Mouse (Mus musculus) intestine, embryonic 16.5 days (tissue): ENCODE measurements around the gene Slc2a12. TPM values are rescaled to one million over a fixed set of nuclear protein-coding genes. Genes with fewer than 3 reads are reported as not detected.

ENCODE experiments used
- ATAC-seq: fragments of 200-750 bp; cut with Nextera tagmentation; 2 replicates; pipeline ENCODE4 v1.8.0; 2017; ENCODE audit warnings: moderate TSS enrichment, moderate library complexity
- H3K27ac ChIP-seq: fragments of 300-500 bp; sonication (generic); 2 replicates; pipeline ENCODE4 v1.5.1; 2014; ENCODE audit warnings: mild to moderate bottlenecking, low read length
- H3K27me3 ChIP-seq: fragments of 300-500 bp; sonication (generic); replicated peaks from 2 replicates; pipeline ENCODE4 v1.6.1; 2014; ENCODE audit warnings: low read length, control low read depth, mixed read lengths; ENCODE audit not compliant: control insufficient read depth, insufficient read depth
- H3K36me3 ChIP-seq: fragments of 300-500 bp; sonication (generic); 2 replicates; pipeline ENCODE4 v1.6.1; 2014; ENCODE audit warnings: low read length, control low read depth; ENCODE audit not compliant: control insufficient read depth, insufficient read depth
- H3K4me1 ChIP-seq: fragments of 300-500 bp; sonication (generic); 2 replicates; pipeline ENCODE4 v1.6.1; 2014; ENCODE audit warnings: low read length, control low read depth, mixed read lengths; ENCODE audit not compliant: control insufficient read depth, insufficient read depth
- H3K4me2 ChIP-seq: fragments of 300-500 bp; sonication (generic); 2 replicates; pipeline ENCODE4 v1.6.1; 2014; ENCODE audit warnings: low read depth, low read length, control low read depth
- H3K4me3 ChIP-seq: fragments of 300-500 bp; sonication (generic); 2 replicates; pipeline ENCODE4 v1.5.1; 2014; ENCODE audit warnings: mild to moderate bottlenecking, low read length
- H3K9ac ChIP-seq: fragments of 300-500 bp; sonication (generic); 2 replicates; pipeline ENCODE4 v1.6.1; 2014; ENCODE audit warnings: low read depth, low read length
- H3K9me3 ChIP-seq: fragments of 300-500 bp; sonication (generic); 2 replicates; pipeline ENCODE4 v1.6.1; 2016; ENCODE audit warnings: low read length, control low read depth; ENCODE audit not compliant: control insufficient read depth
- WGBS: fragments of 180-500 bp; shearing (Covaris S2); extraction: QIAGEN DNeasy Blood & Tissue Kit; methylation state at CpG from one replicate; pipeline ENCODE4 v1.1.7; 2014; 5-methylcytosine and 5-hydroxymethylcytosine counted together
- polyA plus RNA-seq: library from polyadenylated mRNA; unstranded; fragments of >200 nt; fragmentation: Nextera tagmentation; extraction: Ambion mirVana; gene quantifications from 2 replicates; pipeline ENCODE4 v1.2.1, GENCODE M21; 2015

The Slc2a12 gene
- polyA plus RNA-seq, 1 experiment from 2014 or later, result 0.38 TPM

- Histone ChIP-seq H3K4me1 (no peaks in the 10 kb centered on the region), H3K4me3 (no peak overlapping the region), H3K27me3 (no peaks in the 10 kb centered on the region), H3K36me3 (0 out of 2 replicates have a peak, but pooled peaks cover 2% of the 10 kb centered on the region), H3K27ac (no peak overlapping the region), H3K9ac (no peak overlapping the region), H3K4me2 (no peak overlapping the region), H3K9me3 (no peaks in the 10 kb centered on the region)
- 65% methylated on average over 4 of the region's 4 CpGs for WGBS
- no peak for ATAC-seq
Measured at GRCm38 (mm10) chr10:22714520-22714919, 69.7 kb downstream of the Slc2a12 start.

- Histone ChIP-seq H3K27me3 (no peaks in the 10 kb centered on the region), H3K4me3 (no peak overlapping the region), H3K4me2 (no peak overlapping the region), H3K4me1 (no peaks in the 10 kb centered on the region), H3K9ac (no peak overlapping the region), H3K36me3 (no peaks in the 10 kb centered on the region), H3K27ac (no peak overlapping the region), H3K9me3 (no peaks in the 10 kb centered on the region)
- 37% methylated on average over 4 of the region's 4 CpGs for WGBS
- no peak for ATAC-seq
Measured at GRCm38 (mm10) chr10:22718475-22718874, 73.7 kb downstream of the Slc2a12 start.

- H3K4me1 ChIP-seq, result no peaks in the 10 kb centered on the region
- no peak for ATAC-seq
- no peaks in the 10 kb centered on the region for H3K36me3 ChIP-seq
- H3K4me3 ChIP-seq, result no peak overlapping the region
- no peak overlapping the region for H3K4me2 ChIP-seq
- H3K27ac ChIP-seq, result no peak overlapping the region
- no peaks in the 10 kb centered on the region for H3K27me3 ChIP-seq
- no peaks in the 10 kb centered on the region for H3K9me3 ChIP-seq
- 91% methylated on average over 5 of the region's 5 CpGs for WGBS
- H3K9ac ChIP-seq, result no peak overlapping the region
Measured at GRCm38 (mm10) chr10:22720781-22721529, 76.1 kb downstream of the Slc2a12 start.

- H3K27ac ChIP-seq, result no peak overlapping the region
- H3K36me3 ChIP-seq, result no peaks in the 10 kb centered on the region
- ATAC-seq, result no peak
- no peak overlapping the region for H3K4me3 ChIP-seq
- H3K9me3 ChIP-seq, result no peaks in the 10 kb centered on the region
- no peak overlapping the region for H3K9ac ChIP-seq
- WGBS, result 61% methylated on average over 4 of the region's 4 CpGs
- peaks cover 9% of the 10 kb centered on the region for H3K4me1 ChIP-seq
- H3K27me3 ChIP-seq, result no peaks in the 10 kb centered on the region
- no peak overlapping the region for H3K4me2 ChIP-seq
Measured at GRCm38 (mm10) chr10:22725166-22725565, 80.4 kb downstream of the Slc2a12 start.

GRCm38 (mm10) chr10:22726295-22726694 lies 81.5 kb downstream of the Slc2a12 start:
- Histone ChIP-seq H3K27me3 (no peaks in the 10 kb centered on the region), H3K4me1 (peaks cover 11% of the 10 kb centered on the region), H3K4me3 (no peak overlapping the region), H3K9ac (no peak overlapping the region), H3K36me3 (no peaks in the 10 kb centered on the region), H3K27ac (no peak overlapping the region), H3K4me2 (no peak overlapping the region), H3K9me3 (no peaks in the 10 kb centered on the region)
- 78% methylated on average over 7 of the region's 7 CpGs for WGBS
- ATAC-seq, result no peak

- Histone ChIP-seq H3K4me1 (peaks cover 11% of the 10 kb centered on the region), H3K36me3 (no peaks in the 10 kb centered on the region), H3K27me3 (no peaks in the 10 kb centered on the region), H3K4me2 (no peak overlapping the region), H3K27ac (no peak overlapping the region), H3K9ac (no peak overlapping the region), H3K9me3 (no peaks in the 10 kb centered on the region), H3K4me3 (no peak overlapping the region)
- ATAC-seq, result no peak
- WGBS, result 88% methylated on average over 1 of the region's 1 CpGs
Measured at GRCm38 (mm10) chr10:22728257-22728656, 83.4 kb downstream of the Slc2a12 start.

- Histone ChIP-seq H3K4me1 (peaks cover 11% of the 10 kb centered on the region), H3K9ac (peak overlapping the region; percentile 94), H3K27ac (peak overlapping the region; percentile 71), H3K4me3 (peak overlapping the region; percentile 99), H3K36me3 (no peaks in the 10 kb centered on the region), H3K27me3 (no peaks in the 10 kb centered on the region), H3K4me2 (peak overlapping the region; percentile 77), H3K9me3 (no peaks in the 10 kb centered on the region)
- peak; percentile 70 for ATAC-seq
- WGBS, result 1% methylated on average over 39 of the region's 39 CpGs
Measured at GRCm38 (mm10) chr10:22730266-22730991, 85.6 kb downstream of the Slc2a12 start.

- 1% methylated on average over 33 of the region's 33 CpGs for WGBS
- peak; percentile 67 for ATAC-seq
Measured at GRCm38 (mm10) chr10:22730992-22731271, 86.1 kb downstream of the Slc2a12 start.

GRCm38 (mm10) chr10:22731272-22732093 lies 86.7 kb downstream of the Slc2a12 start, which contains the start of gene Tbpl1:
TSS of gene Tbpl1 (minus strand) at chr10:22731938.
- Histone ChIP-seq H3K4me2 (peak within 1 kb of the TSS; percentile 91), H3K27ac (peak within 1 kb of the TSS; percentile 71), H3K9me3 (no peaks in the 10 kb centered on the region), H3K4me1 (peaks cover 11% of the 10 kb centered on the region), H3K4me3 (peak within 1 kb of the TSS; percentile 99), H3K27me3 (no peaks in the 10 kb centered on the region), H3K36me3 (no peaks in the 10 kb centered on the region), H3K9ac (peak within 1 kb of the TSS; percentile 94)
- under 1% methylated on average over 77 of the region's 77 CpGs for WGBS
- peak; percentile 99 for ATAC-seq

More at GRCm38 (mm10) chr10:22730992-22731271, 86.1 kb downstream of the Slc2a12 start:
- no peaks in the 10 kb centered on the region for H3K27me3 ChIP-seq
- H3K4me3 ChIP-seq, result peak overlapping the region; percentile 99
- H3K4me2 ChIP-seq, result peak overlapping the region; percentile 77
- H3K4me1 ChIP-seq, result peaks cover 11% of the 10 kb centered on the region
- peak overlapping the region; percentile 71 for H3K27ac ChIP-seq
- peak overlapping the region; percentile 94 for H3K9ac ChIP-seq
- no peaks in the 10 kb centered on the region for H3K9me3 ChIP-seq
- no peaks in the 10 kb centered on the region for H3K36me3 ChIP-seq
